ENCODE assay signal across 9 mouse cellular contexts in the genomic region with DNA sequence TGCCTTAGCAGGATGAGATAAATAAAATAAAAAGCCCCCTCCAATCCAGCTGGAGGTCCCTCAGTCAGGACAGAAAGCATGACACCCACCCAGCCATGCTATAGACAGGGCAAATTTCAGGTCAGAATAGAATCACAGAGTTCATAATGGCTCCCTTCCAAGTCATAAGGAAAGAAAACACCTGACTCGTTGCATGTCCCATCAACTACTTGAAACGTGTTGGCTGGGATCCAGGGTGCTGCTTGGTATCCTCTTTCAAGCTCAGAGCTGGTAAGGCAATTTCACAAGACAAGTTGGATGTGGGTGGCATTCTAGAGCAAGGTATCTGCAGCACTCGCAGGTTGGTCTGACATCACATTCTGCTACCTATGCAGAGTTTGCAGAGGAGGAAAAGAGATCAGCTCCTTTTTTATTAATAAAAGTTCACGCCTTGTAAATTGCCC.
A peak's percentile ranks its signal among the peaks of the same experiment; 100 is the strongest.
DNase-seq lines count a peak whose midpoint lies in the region; ATAC-seq and TF ChIP-seq lines count a peak whose summit lies in the region.
"Had no signal": no experiment of that assay in that cellular context is flagged by ENCODE, and none has a peak within 500 bp of the region (broad histone marks: within the 10 kb centered on the region; RNA-seq: fewer than 3 reads in every experiment).

No protein-coding gene starts in this region.

- no peak overlapping the region for H3K9ac ChIP-seq in forebrain, embryonic 13.5 days
- H3K9ac ChIP-seq in forebrain, postnatal 0 days = no peak overlapping the region
- no peak overlapping the region for H3K9ac ChIP-seq in midbrain, embryonic 13.5 days (replicated peaks)

- H3K4me1 ChIP-seq in forebrain, embryonic 13.5 days = peaks cover 8% of the 10 kb centered on the region
- H3K4me1 ChIP-seq in forebrain, postnatal 0 days (ENCODE audit: insufficient read depth) = peaks cover 6% of the 10 kb centered on the region; the same call in 1 of the 2 replicates
- peaks cover 7% of the 10 kb centered on the region for H3K4me1 ChIP-seq in midbrain, embryonic 13.5 days (replicated peaks)
- no peaks in the 10 kb centered on the region for H3K4me1 ChIP-seq in midbrain, embryonic 10.5 days

- DNase-seq in forebrain, postnatal 0 days = no peak
- DNase-seq in midbrain, embryonic 10.5 days (ENCODE audit: low spot score) = no peak
- DNase-seq in kidney, postnatal 10 days = peak; percentile 77
- DNase-seq in right cerebral cortex, postnatal 4 days = peak; percentile 33
- DNase-seq in yolk sac, embryonic 10.5 days (ENCODE audit: low spot score) = no peak

- peak; percentile 16 for ATAC-seq in forebrain, embryonic 13.5 days
- ATAC-seq in forebrain, postnatal 0 days = no peak
- ATAC-seq in midbrain, embryonic 13.5 days = peak; percentile 40; the same call in 1 of the 2 replicates
- no peak for ATAC-seq in inflammation-experienced regulatory T-cells, adult 6 months

- H3K9me3 ChIP-seq in forebrain, embryonic 13.5 days (replicated peaks) = no peaks in the 10 kb centered on the region
- no peaks in the 10 kb centered on the region for H3K9me3 ChIP-seq in forebrain, postnatal 0 days (ENCODE audit: low read length)
- H3K9me3 ChIP-seq in midbrain, embryonic 13.5 days = no peaks in the 10 kb centered on the region
- no peaks in the 10 kb centered on the region for H3K9me3 ChIP-seq in midbrain, embryonic 10.5 days (replicated peaks)

- H3K36me3 ChIP-seq in forebrain, embryonic 13.5 days (ENCODE audit: poor library complexity, severe bottlenecking) = no peaks in the 10 kb centered on the region
- H3K36me3 ChIP-seq in forebrain, postnatal 0 days (ENCODE audit: insufficient read depth) = no peaks in the 10 kb centered on the region
- no peaks in the 10 kb centered on the region for H3K36me3 ChIP-seq in midbrain, embryonic 13.5 days
- no peaks in the 10 kb centered on the region for H3K36me3 ChIP-seq in midbrain, embryonic 10.5 days

- H3K27me3 ChIP-seq in forebrain, embryonic 13.5 days = no peaks in the 10 kb centered on the region
- H3K27me3 ChIP-seq in forebrain, postnatal 0 days (ENCODE audit: insufficient read depth, low read length) = no peaks in the 10 kb centered on the region
- 0 out of 2 replicates have a peak, but pooled peaks cover 6% of the 10 kb centered on the region for H3K27me3 ChIP-seq in midbrain, embryonic 13.5 days
- no peaks in the 10 kb centered on the region for H3K27me3 ChIP-seq in midbrain, embryonic 10.5 days (ENCODE audit: low read depth, poor library complexity, severe bottlenecking)
- H3K27me3 ChIP-seq: CH12.LX had no signal

- no peak overlapping the region for H3K4me2 ChIP-seq in forebrain, embryonic 13.5 days
- H3K4me2 ChIP-seq in forebrain, postnatal 0 days (ENCODE audit: low read depth) = no peak overlapping the region
- H3K4me2 ChIP-seq in midbrain, embryonic 13.5 days (replicated peaks) = no peak overlapping the region

- WGBS in forebrain, embryonic 13.5 days = 57% methylated on average over 4 of the region's 4 CpGs
- WGBS in forebrain, postnatal 0 days = 53% methylated on average over 4 of the region's 4 CpGs
- WGBS in midbrain, embryonic 13.5 days = 70% methylated on average over 4 of the region's 4 CpGs
- 79% methylated on average over 4 of the region's 4 CpGs for WGBS in midbrain, embryonic 10.5 days

- H3K27ac ChIP-seq in forebrain, embryonic 13.5 days = peak overlapping the region; percentile 4; the same call in 1 of the 2 replicates
- no peak overlapping the region for H3K27ac ChIP-seq in forebrain, postnatal 0 days (ENCODE audit: low read depth, low read length)
- H3K27ac ChIP-seq in midbrain, embryonic 13.5 days = no peak overlapping the region
- no peak overlapping the region for H3K27ac ChIP-seq in midbrain, embryonic 10.5 days (replicated peaks)

- H3K4me3 ChIP-seq in forebrain, embryonic 13.5 days = no peak overlapping the region
- no peak overlapping the region for H3K4me3 ChIP-seq in forebrain, postnatal 0 days (ENCODE audit: low read depth, low read length)
- no peak overlapping the region for H3K4me3 ChIP-seq in midbrain, embryonic 13.5 days (replicated peaks)
- H3K4me3 ChIP-seq in midbrain, embryonic 10.5 days = no peak overlapping the region

- no peak for TF ChIP-seq CTCF in forebrain, postnatal 0 days (IDR thresholded peaks at IDR 0.05; ENCODE audit: low read depth)

Comparison
In these comparisons a context has a peak if more than half of its experiments do, and no peak if none do; other contexts are left out.
1. ATAC-seq: peak in forebrain, embryonic 13.5 days (single experiment) and midbrain, embryonic 13.5 days (single experiment); none in forebrain, postnatal 0 days (single experiment) and inflammation-experienced regulatory T-cells, adult 6 months (single experiment).
2. DNase-seq: peak in kidney, postnatal 10 days (single experiment) and right cerebral cortex, postnatal 4 days (single experiment); none in forebrain, postnatal 0 days (single experiment), midbrain, embryonic 10.5 days (single experiment) and yolk sac, embryonic 10.5 days (single experiment).